Mouse (Mus musculus) megakaryocyte, embryonic 14.5 days (primary cell): ENCODE results near the gene Wnt9a.

Experiments
- FLI1 ChIP-seq: IDR thresholded peaks from 2 replicates; pipeline ENCODE4 v1.6.1; 2012; ENCODE audit warnings: low read length, inconsistent platforms, mixed read lengths
- GATA1 ChIP-seq: IDR thresholded peaks from 3 replicates; pipeline ENCODE4 v1.6.1; 2012; ENCODE audit warnings: mixed read lengths, low read length, inconsistent platforms, borderline replicate concordance

DNA sequence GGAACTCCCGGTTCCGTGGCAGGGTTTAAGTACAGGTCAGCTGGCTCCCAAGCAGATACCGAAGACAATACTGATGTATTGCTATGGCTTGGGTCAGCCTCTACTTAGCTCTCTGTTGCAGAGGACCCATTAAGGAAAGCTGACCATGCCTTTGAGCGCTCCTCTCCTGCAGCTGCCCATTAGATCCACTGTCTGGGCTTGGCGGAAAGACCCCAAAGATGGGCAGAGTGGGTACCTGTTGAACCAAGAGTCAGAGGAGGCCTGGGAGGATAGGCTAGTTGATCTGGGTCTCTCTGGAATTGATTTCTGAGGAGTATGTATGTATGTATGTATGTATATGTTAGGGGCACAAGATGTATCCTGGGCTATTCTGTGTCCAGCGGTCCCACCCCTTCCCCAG, 1.9 kb downstream of the Wnt9a start:
- TF ChIP-seq GATA1 (no peak), FLI1 (no peak)
